Mouse (Mus musculus): ENCODE measurements around the gene Taar8c. TPM values are rescaled to one million over a fixed set of nuclear protein-coding genes. Genes with fewer than 3 reads are reported as not detected.
"Not testable (repeated sequence)": the region's sequence is repeated elsewhere in the genome, so short reads cannot be mapped to it uniquely, and the experiment has no call there.

Taar8c gene
- polyA plus RNA-seq, 1 experiment from 2014 or later, result not detected

- Histone ChIP-seq H3K36me3 (no peaks in the 10 kb centered on the region), H3K27me3 (replicated peaks) (no peaks in the 10 kb centered on the region), H3K9me3 (no peaks in the 10 kb centered on the region), H3K4me1 (replicated peaks) (0 out of 2 replicates have a peak, but pooled peaks cover 3% of the 10 kb centered on the region), H3K4me2 (replicated peaks) (no peak overlapping the region), H3K4me3 (replicated peaks) (no peak overlapping the region), H3K27ac (peak overlapping the region; percentile 59), H3K9ac (no peak overlapping the region)
- peak; percentile 92 for ATAC-seq
- WGBS, result 55% methylated on average over 3 of the region's 3 CpGs
Measured at GRCm38 (mm10) chr10:24108236-24108635, 6.5 kb upstream of the Taar8c start.

GRCm38 (mm10) chr10:24107747-24108146, 6.0 kb upstream of the Taar8c start:
- H3K27ac ChIP-seq, result no peak overlapping the region
- ATAC-seq, result no peak

GRCm38 (mm10) chr10:24103299-24103698, 1.6 kb upstream of the Taar8c start:
- not testable (repeated sequence) for H3K27ac ChIP-seq; H3K27me3 ChIP-seq (replicated peaks); H3K4me1 ChIP-seq (replicated peaks); ATAC-seq; H3K4me3 ChIP-seq (replicated peaks); H3K9me3 ChIP-seq; H3K9ac ChIP-seq; H3K36me3 ChIP-seq; H3K4me2 ChIP-seq (replicated peaks)
- 24% methylated on average over 1 of the region's 1 CpGs for WGBS

More at GRCm38 (mm10) chr10:24107747-24108146, 6.0 kb upstream of the Taar8c start:
- Histone ChIP-seq H3K4me1 (replicated peaks) (0 out of 2 replicates have a peak, but pooled peaks cover 3% of the 10 kb centered on the region), H3K27me3 (replicated peaks) (no peaks in the 10 kb centered on the region), H3K9me3 (no peaks in the 10 kb centered on the region), H3K9ac (no peak overlapping the region), H3K4me3 (replicated peaks) (no peak overlapping the region), H3K36me3 (no peaks in the 10 kb centered on the region), H3K4me2 (replicated peaks) (no peak overlapping the region)
- WGBS, result 64% methylated on average over 5 of the region's 5 CpGs

- not testable (repeated sequence) for ATAC-seq
- WGBS, result 67% methylated on average over 2 of the region's 2 CpGs
Measured at GRCm38 (mm10) chr10:24097010-24097409, 4.7 kb downstream of the Taar8c start.

GRCm38 (mm10) chr10:24092194-24092593, 9.5 kb downstream of the Taar8c start, which contains the start of gene Taar8b:
Gene Taar8b (minus strand): TSS chr10:24092294.
- WGBS, result 71% methylated on average over 2 of the region's 2 CpGs
- no peak for ATAC-seq
- no peak within 1 kb of the TSS for H3K4me3 ChIP-seq (replicated peaks)
- no peak within 1 kb of the TSS for H3K27ac ChIP-seq
- H3K36me3 ChIP-seq, result no peaks in the 10 kb centered on the region
- H3K4me1 ChIP-seq (replicated peaks), result no peaks in the 10 kb centered on the region
- H3K9ac ChIP-seq, result no peak within 1 kb of the TSS
- H3K27me3 ChIP-seq (replicated peaks), result no peaks in the 10 kb centered on the region
- H3K4me2 ChIP-seq (replicated peaks), result no peak within 1 kb of the TSS
- no peaks in the 10 kb centered on the region for H3K9me3 ChIP-seq

More at GRCm38 (mm10) chr10:24097010-24097409, 4.7 kb downstream of the Taar8c start:
- H3K4me3 ChIP-seq (replicated peaks); H3K27ac ChIP-seq; H3K4me2 ChIP-seq (replicated peaks); H3K9me3 ChIP-seq; H3K9ac ChIP-seq; H3K4me1 ChIP-seq (replicated peaks); H3K36me3 ChIP-seq; H3K27me3 ChIP-seq (replicated peaks): not testable (repeated sequence)

- no peak; the same call in 1 of the 2 replicates for ATAC-seq
- Histone ChIP-seq H3K9me3 (no peaks in the 10 kb centered on the region), H3K4me2 (replicated peaks) (no peak overlapping the region), H3K27ac (0 out of 2 replicates have a peak overlapping the region, but pooled peaks have one; percentile 44), H3K27me3 (replicated peaks) (no peaks in the 10 kb centered on the region), H3K4me1 (replicated peaks) (no peaks in the 10 kb centered on the region), H3K36me3 (no peaks in the 10 kb centered on the region), H3K4me3 (replicated peaks) (no peak overlapping the region), H3K9ac (no peak overlapping the region)
- 84% methylated on average over 2 of the region's 2 CpGs for WGBS
Measured at GRCm38 (mm10) chr10:24087168-24087567, 14.5 kb downstream of the Taar8c start.

- no peak overlapping the region for H3K4me3 ChIP-seq (replicated peaks)
- ATAC-seq, result peak; percentile 77
- 50% methylated on average over 5 of the region's 5 CpGs for WGBS
Measured at GRCm38 (mm10) chr10:24086555-24086954, 15.2 kb downstream of the Taar8c start.

GRCm38 (mm10) chr10:24085936-24086335, 15.8 kb downstream of the Taar8c start:
- ATAC-seq, result no peak
- Histone ChIP-seq H3K4me1 (replicated peaks) (no peaks in the 10 kb centered on the region), H3K4me3 (replicated peaks) (no peak overlapping the region), H3K9ac (no peak overlapping the region), H3K36me3 (no peaks in the 10 kb centered on the region), H3K27me3 (replicated peaks) (no peaks in the 10 kb centered on the region), H3K27ac (no peak overlapping the region), H3K9me3 (no peaks in the 10 kb centered on the region), H3K4me2 (replicated peaks) (no peak overlapping the region)
- WGBS, result 71% methylated on average over 5 of the region's 5 CpGs

More at GRCm38 (mm10) chr10:24086555-24086954, 15.2 kb downstream of the Taar8c start:
- Histone ChIP-seq H3K27me3 (replicated peaks) (no peaks in the 10 kb centered on the region), H3K4me2 (replicated peaks) (no peak overlapping the region), H3K27ac (0 out of 2 replicates have a peak overlapping the region, but pooled peaks have one; percentile 44), H3K36me3 (no peaks in the 10 kb centered on the region), H3K9me3 (no peaks in the 10 kb centered on the region), H3K9ac (no peak overlapping the region), H3K4me1 (replicated peaks) (no peaks in the 10 kb centered on the region)

- no peaks in the 10 kb centered on the region for H3K27me3 ChIP-seq (replicated peaks)
- no peaks in the 10 kb centered on the region for H3K36me3 ChIP-seq
- no peaks in the 10 kb centered on the region for H3K4me1 ChIP-seq (replicated peaks)
- no peaks in the 10 kb centered on the region for H3K9me3 ChIP-seq
- H3K4me3 ChIP-seq (replicated peaks), result no peak overlapping the region
- no peak overlapping the region for H3K9ac ChIP-seq
- no peak overlapping the region for H3K4me2 ChIP-seq (replicated peaks)
- ATAC-seq, result no peak
- 41% methylated on average over 3 of the region's 3 CpGs for WGBS
- H3K27ac ChIP-seq, result no peak overlapping the region
Measured at GRCm38 (mm10) chr10:24080166-24080565, 21.5 kb downstream of the Taar8c start.

GRCm38 (mm10) chr10:24076200-24076599, 25.5 kb downstream of the Taar8c start, which contains the start of gene Taar8a:
Gene Taar8a (plus strand): TSS chr10:24076500.
- H3K4me1 ChIP-seq (replicated peaks); H3K27me3 ChIP-seq (replicated peaks); H3K9ac ChIP-seq; H3K4me3 ChIP-seq (replicated peaks); H3K4me2 ChIP-seq (replicated peaks); H3K27ac ChIP-seq; ATAC-seq; H3K9me3 ChIP-seq; H3K36me3 ChIP-seq: not testable (repeated sequence)
- 84% methylated on average over 2 of the region's 4 CpGs for WGBS

GRCm38 (mm10) chr10:24074751-24075150, 27.0 kb downstream of the Taar8c start:
- H3K4me2 ChIP-seq (replicated peaks); H3K27me3 ChIP-seq (replicated peaks): not testable (repeated sequence)
- 47% methylated on average over 2 of the region's 2 CpGs for WGBS

GRCm38 (mm10) chr10:24058986-24059385, 42.7 kb downstream of the Taar8c start:
- no peak overlapping the region for H3K4me2 ChIP-seq (replicated peaks)
- no peak overlapping the region for H3K4me3 ChIP-seq (replicated peaks)
- no peaks in the 10 kb centered on the region for H3K4me1 ChIP-seq (replicated peaks)
- H3K27me3 ChIP-seq (replicated peaks), result no peaks in the 10 kb centered on the region
- no peaks in the 10 kb centered on the region for H3K9me3 ChIP-seq
- H3K27ac ChIP-seq, result no peak overlapping the region
- WGBS, result 84% methylated on average over 3 of the region's 3 CpGs
- H3K9ac ChIP-seq, result no peak overlapping the region
- ATAC-seq, result no peak
- H3K36me3 ChIP-seq, result no peaks in the 10 kb centered on the region

More at GRCm38 (mm10) chr10:24074751-24075150, 27.0 kb downstream of the Taar8c start:
- not testable (repeated sequence) for H3K9me3 ChIP-seq; H3K36me3 ChIP-seq; H3K27ac ChIP-seq; H3K9ac ChIP-seq; H3K4me3 ChIP-seq (replicated peaks); H3K4me1 ChIP-seq (replicated peaks)
- ATAC-seq, result peak; percentile 43; the same call in 1 of the 2 replicates

GRCm38 (mm10) chr10:24052039-24052438, 49.7 kb downstream of the Taar8c start:
- Histone ChIP-seq H3K9ac (no peak overlapping the region), H3K9me3 (no peaks in the 10 kb centered on the region), H3K27ac (no peak overlapping the region), H3K4me3 (replicated peaks) (no peak overlapping the region), H3K27me3 (replicated peaks) (no peaks in the 10 kb centered on the region), H3K4me2 (replicated peaks) (no peak overlapping the region), H3K4me1 (replicated peaks) (no peaks in the 10 kb centered on the region), H3K36me3 (no peaks in the 10 kb centered on the region)
- ATAC-seq, result no peak
- 47% methylated on average over 5 of the region's 5 CpGs for WGBS

All from intestine, embryonic 15.5 days (tissue).